Mouse (Mus musculus) midbrain, embryonic 16.5 days (tissue): ENCODE measurements at regions not wholly inside any gene's neighbourhood (a gene's known extent, or its start where the extent isn't known, plus 50 kb on each side); places are given as distances from the start of the nearest gene placed in this dataset.

Experiments
- ATAC-seq: fragments of 200-750 bp; cut with Nextera tagmentation; 2 replicates; pipeline ENCODE4 v1.8.0; 2017; ENCODE audit warnings: moderate TSS enrichment
- H3K27ac ChIP-seq: fragments of 300-500 bp; sonication (generic); 2 replicates; pipeline ENCODE4 v1.5.1; 2014; ENCODE audit warnings: mild to moderate bottlenecking, low read length, mixed read lengths
- H3K27me3 ChIP-seq: fragments of 300-500 bp; sonication (generic); 2 replicates; pipeline ENCODE4 v1.6.1; 2014; ENCODE audit warnings: low read depth, low read length, mixed read lengths; ENCODE audit not compliant: control insufficient read depth, insufficient read depth
- H3K36me3 ChIP-seq: fragments of 300-500 bp; sonication (generic); 2 replicates; pipeline ENCODE4 v1.6.1; 2014; ENCODE audit warnings: mild to moderate bottlenecking, low read length, moderate library complexity, mixed read lengths; ENCODE audit not compliant: control insufficient read depth, insufficient read depth
- H3K4me1 ChIP-seq: fragments of 300-500 bp; sonication (generic); 2 replicates; pipeline ENCODE4 v1.6.1; 2014; ENCODE audit warnings: mild to moderate bottlenecking, low read length, mixed read lengths; ENCODE audit not compliant: control insufficient read depth, insufficient read depth
- H3K4me2 ChIP-seq: fragments of 300-500 bp; sonication (generic); 2 replicates; pipeline ENCODE4 v1.6.1; 2014; ENCODE audit warnings: mild to moderate bottlenecking, low read length, mixed read lengths
- H3K4me3 ChIP-seq: fragments of 300-500 bp; sonication (generic); 2 replicates; pipeline ENCODE4 v1.5.1; 2014; ENCODE audit warnings: low read depth, mild to moderate bottlenecking, low read length, moderate library complexity, mixed read lengths
- H3K9ac ChIP-seq: fragments of 300-500 bp; sonication (generic); 2 replicates; pipeline ENCODE4 v1.6.1; 2014; ENCODE audit warnings: low read depth, low read length, mixed read lengths
- H3K9me3 ChIP-seq: fragments of 300-500 bp; sonication (generic); replicated peaks from 2 replicates; pipeline ENCODE4 v1.6.1; 2014; ENCODE audit warnings: mild to moderate bottlenecking, low read length, mixed read lengths; ENCODE audit not compliant: control insufficient read depth, poor library complexity, severe bottlenecking
- WGBS: fragments of 180-500 bp; shearing (Covaris S2); extraction: QIAGEN DNeasy Blood & Tissue Kit; methylation state at CpG from one replicate; pipeline ENCODE4 v1.1.7; 2014; 5-methylcytosine and 5-hydroxymethylcytosine counted together

GRCm38 (mm10) chr10:117568138-117568387 is 61.2 kb upstream of the Cpm start:
- no peak for ATAC-seq
- no peaks in the 10 kb centered on the region for H3K36me3 ChIP-seq
- WGBS, result 82% methylated on average over 3 of the region's 3 CpGs
- H3K9me3 ChIP-seq, result no peaks in the 10 kb centered on the region
- H3K4me3 ChIP-seq, result no peak overlapping the region
- peaks cover 9% of the 10 kb centered on the region for H3K4me1 ChIP-seq
- no peak overlapping the region for H3K4me2 ChIP-seq
- H3K9ac ChIP-seq, result no peak overlapping the region
- H3K27ac ChIP-seq, result no peak overlapping the region
- H3K27me3 ChIP-seq, result peaks cover 12% of the 10 kb centered on the region; the same call in 1 of the 2 replicates

- H3K36me3 ChIP-seq, result no peaks in the 10 kb centered on the region
- no peak for ATAC-seq
- WGBS, result 94% methylated on average over 8 of the region's 8 CpGs
Measured at GRCm38 (mm10) chr10:117567379-117568137, 61.7 kb upstream of the Cpm start.

GRCm38 (mm10) chr10:117566648-117567378 is 62.5 kb upstream of the Cpm start:
- Histone ChIP-seq H3K9ac (no peak overlapping the region), H3K4me3 (no peak overlapping the region), H3K4me1 (peaks cover 6% of the 10 kb centered on the region), H3K9me3 (no peaks in the 10 kb centered on the region), H3K36me3 (no peaks in the 10 kb centered on the region), H3K4me2 (no peak overlapping the region), H3K27me3 (peaks cover 3% of the 10 kb centered on the region; the same call in 1 of the 2 replicates), H3K27ac (no peak overlapping the region)
- WGBS, result 92% methylated on average over 8 of the region's 8 CpGs
- ATAC-seq, result no peak

More at GRCm38 (mm10) chr10:117567379-117568137, 61.7 kb upstream of the Cpm start:
- Histone ChIP-seq H3K4me1 (peaks cover 9% of the 10 kb centered on the region), H3K9ac (no peak overlapping the region), H3K9me3 (no peaks in the 10 kb centered on the region), H3K4me2 (no peak overlapping the region), H3K27me3 (peaks cover 9% of the 10 kb centered on the region; the same call in 1 of the 2 replicates), H3K4me3 (no peak overlapping the region), H3K27ac (no peak overlapping the region)

- WGBS, result 90% methylated on average over 3 of the region's 3 CpGs
- H3K4me1 ChIP-seq, result peaks cover 4% of the 10 kb centered on the region
- H3K4me3 ChIP-seq, result no peak overlapping the region
- H3K36me3 ChIP-seq, result no peaks in the 10 kb centered on the region
- H3K27me3 ChIP-seq, result peaks cover 3% of the 10 kb centered on the region; the same call in 1 of the 2 replicates
- H3K27ac ChIP-seq, result no peak overlapping the region
- H3K9me3 ChIP-seq, result no peaks in the 10 kb centered on the region
- no peak overlapping the region for H3K4me2 ChIP-seq
- ATAC-seq, result no peak
- no peak overlapping the region for H3K9ac ChIP-seq
Measured at GRCm38 (mm10) chr10:117566204-117566603, 63.1 kb upstream of the Cpm start.

- no peak overlapping the region for H3K9ac ChIP-seq
Measured at GRCm38 (mm10) chr10:117565529-117566086, 63.7 kb upstream of the Cpm start.

GRCm38 (mm10) chr10:117565110-117565509 is 64.2 kb upstream of the Cpm start:
- peaks cover 1% of the 10 kb centered on the region; the same call in 1 of the 2 replicates for H3K27me3 ChIP-seq
- no peaks in the 10 kb centered on the region for H3K36me3 ChIP-seq
- 92% methylated on average over 3 of the region's 3 CpGs for WGBS
- ATAC-seq, result no peak
- no peak overlapping the region for H3K27ac ChIP-seq
- H3K4me3 ChIP-seq, result no peak overlapping the region
- no peaks in the 10 kb centered on the region for H3K9me3 ChIP-seq
- no peaks in the 10 kb centered on the region for H3K4me1 ChIP-seq
- H3K4me2 ChIP-seq, result no peak overlapping the region
- H3K9ac ChIP-seq, result no peak overlapping the region

More at GRCm38 (mm10) chr10:117565529-117566086, 63.7 kb upstream of the Cpm start:
- H3K27ac ChIP-seq, result no peak overlapping the region
- no peak overlapping the region for H3K4me2 ChIP-seq
- no peaks in the 10 kb centered on the region for H3K36me3 ChIP-seq
- H3K27me3 ChIP-seq, result peaks cover 3% of the 10 kb centered on the region; the same call in 1 of the 2 replicates
- no peaks in the 10 kb centered on the region for H3K9me3 ChIP-seq
- H3K4me3 ChIP-seq, result no peak overlapping the region
- no peak for ATAC-seq
- H3K4me1 ChIP-seq, result no peaks in the 10 kb centered on the region
- 96% methylated on average over 4 of the region's 4 CpGs for WGBS

- Histone ChIP-seq H3K4me3 (no peak overlapping the region), H3K4me2 (no peak overlapping the region), H3K36me3 (no peaks in the 10 kb centered on the region), H3K27me3 (no peaks in the 10 kb centered on the region), H3K4me1 (no peaks in the 10 kb centered on the region), H3K9me3 (no peaks in the 10 kb centered on the region), H3K27ac (no peak overlapping the region), H3K9ac (no peak overlapping the region)
- ATAC-seq, result no peak
- WGBS, result 42% methylated on average over 12 of the region's 12 CpGs
Measured at GRCm38 (mm10) chr10:117564118-117565040, 64.9 kb upstream of the Cpm start.

- Histone ChIP-seq H3K4me1 (no peaks in the 10 kb centered on the region), H3K27me3 (no peaks in the 10 kb centered on the region), H3K9ac (no peak overlapping the region), H3K27ac (no peak overlapping the region), H3K9me3 (no peaks in the 10 kb centered on the region), H3K4me3 (no peak overlapping the region), H3K4me2 (no peak overlapping the region), H3K36me3 (no peaks in the 10 kb centered on the region)
- ATAC-seq, result no peak
- 77% methylated on average over 8 of the region's 8 CpGs for WGBS
Measured at GRCm38 (mm10) chr10:117563429-117564117, 65.7 kb upstream of the Cpm start.
